Mouse (Mus musculus): Measurements from ENCODE around the gene Faah. TPM values are rescaled to one million over a fixed set of nuclear protein-coding genes. Genes with fewer than 3 reads are reported as not detected.

Gene Faah
- total RNA-seq, 2 experiments from 2014 or later, result 0.13 to 0.17 TPM

- DNase-seq (ENCODE audit: low spot score), result no peak
- intact Hi-C loops (cut with DNase I), result no loop called here
These were observed 7.5 kb downstream of the Faah start for GRCm38 (mm10) chr4:116010186-116010585.

GRCm38 (mm10) chr4:116001206-116001605 is 16.5 kb downstream of the Faah start:
- no peak for DNase-seq (ENCODE audit: low spot score)
- intact Hi-C loops (cut with DNase I), result no loop called here

- intact Hi-C loops (cut with DNase I), result no loop called here
- no peak for DNase-seq (ENCODE audit: low spot score)
These were observed 17.1 kb downstream of the Faah start for GRCm38 (mm10) chr4:116000671-116001070.

GRCm38 (mm10) chr4:115996729-115997128 is 21.0 kb downstream of the Faah start:
- intact Hi-C loops (cut with DNase I), result no loop called here
- DNase-seq (ENCODE audit: low spot score), result no peak

DNA sequence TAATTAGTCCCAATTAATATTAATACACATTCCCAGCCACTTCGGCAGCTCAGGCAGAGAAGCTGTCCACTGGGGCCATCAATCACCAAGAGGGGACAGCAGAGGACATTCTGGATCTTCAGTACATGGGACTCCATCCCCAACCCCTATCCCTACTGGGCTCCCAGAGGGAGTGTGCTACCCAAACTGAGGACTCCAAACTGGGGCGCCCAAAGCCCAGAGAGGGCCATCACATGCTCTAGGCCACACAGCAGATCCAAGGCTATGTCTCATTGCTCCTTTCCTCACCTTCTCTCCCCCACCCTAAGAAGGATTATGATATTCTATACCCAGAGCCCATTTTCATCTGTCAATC is 22.4 kb downstream of the Faah start:
- intact Hi-C loops (cut with DNase I), result no loop called here
- DNase-seq (ENCODE audit: low spot score), result no peak

DNA sequence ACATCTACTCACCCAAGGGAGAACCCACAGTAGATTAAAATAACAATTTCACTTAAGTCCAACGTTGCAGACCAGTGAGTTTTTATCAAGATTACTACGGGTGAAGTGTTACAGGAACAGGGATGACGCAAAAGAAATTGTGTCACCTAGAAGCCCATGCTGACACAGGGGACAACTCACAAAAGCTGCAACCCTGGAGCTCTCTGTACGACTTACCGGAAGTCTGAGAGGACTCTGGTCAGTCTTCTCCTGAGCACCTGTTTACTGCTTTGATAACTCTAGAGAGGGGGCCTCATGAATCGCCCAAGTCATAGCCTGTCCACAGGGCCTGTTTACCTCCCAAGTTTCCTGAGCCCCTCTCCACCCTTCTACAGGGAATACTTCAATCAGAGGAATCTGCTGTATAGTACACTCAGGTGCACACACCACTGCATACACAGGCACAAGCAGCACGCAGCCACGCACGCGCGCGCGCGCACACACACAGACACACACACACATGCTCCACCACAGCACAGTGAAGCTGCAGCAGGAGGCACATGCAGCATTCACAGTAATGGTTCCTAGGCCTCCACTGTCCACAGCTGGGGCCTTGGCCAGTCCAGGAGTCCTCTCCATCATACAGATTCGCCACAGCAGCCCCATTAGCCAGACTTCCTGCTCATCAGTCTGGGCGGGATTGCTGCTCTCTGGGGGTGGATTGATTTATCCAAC is 22.9 kb downstream of the Faah start:
- DNase-seq (ENCODE audit: low spot score), result no peak
- intact Hi-C loops (cut with DNase I), result no loop called here

DNA sequence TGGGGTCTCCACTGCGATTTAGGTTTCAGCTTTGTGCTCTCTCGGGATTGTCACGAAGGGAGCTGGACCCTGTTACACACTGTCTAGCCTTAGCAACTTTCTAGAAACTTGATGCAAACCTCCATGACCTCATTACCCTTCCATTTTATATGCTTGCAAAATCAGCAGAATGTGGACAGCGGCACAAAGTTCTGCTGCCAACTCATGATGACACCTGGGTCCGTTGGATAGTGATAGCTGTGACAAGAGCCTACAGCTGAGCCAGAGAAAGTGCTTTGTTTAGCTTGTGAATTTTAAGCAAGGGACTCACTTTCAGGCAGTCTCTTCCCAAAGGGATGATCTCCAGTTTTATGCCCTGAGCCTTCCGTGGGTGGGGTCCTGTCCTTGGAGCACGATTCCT is 28.3 kb downstream of the Faah start:
- no peak for DNase-seq (ENCODE audit: low spot score)
- intact Hi-C loops (cut with DNase I), result no loop called here

DNA sequence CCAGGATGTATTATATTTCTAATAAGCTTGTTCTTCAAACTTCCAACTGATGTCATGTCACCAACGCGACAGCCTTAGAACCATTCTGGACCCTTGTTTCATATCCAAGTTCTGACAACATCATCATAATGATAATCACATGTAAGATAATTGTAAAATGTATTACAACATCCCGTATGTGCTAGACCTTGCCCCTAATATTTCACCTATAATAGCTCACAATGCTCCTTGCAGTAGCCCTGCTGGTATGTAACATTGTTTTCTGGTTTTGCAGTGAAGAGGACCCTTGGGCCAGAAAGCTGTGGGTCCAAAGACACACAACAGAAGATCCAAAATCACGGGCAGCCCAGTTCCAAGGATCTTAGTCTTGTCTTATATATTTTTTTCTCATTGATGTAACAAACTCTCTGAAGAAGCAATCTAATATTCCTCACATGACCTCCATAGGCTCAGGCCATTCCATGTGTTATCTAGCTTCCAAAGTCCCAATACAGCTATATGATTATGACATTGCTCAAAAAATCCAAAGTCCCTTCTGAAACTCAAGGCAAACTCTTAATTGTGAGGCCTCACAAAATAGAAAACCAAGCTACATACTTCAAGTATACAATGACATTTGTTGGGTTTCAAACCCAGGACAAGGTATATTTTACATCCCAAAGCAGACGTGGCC is 29.7 kb downstream of the Faah start:
- no peak for DNase-seq (ENCODE audit: low spot score)
- intact Hi-C loops (cut with DNase I), result no loop called here

- DNase-seq (ENCODE audit: low spot score), result no peak
- intact Hi-C loops (cut with DNase I), result no loop called here
These were observed 30.3 kb downstream of the Faah start for GRCm38 (mm10) chr4:115987436-115987835.

DNA sequence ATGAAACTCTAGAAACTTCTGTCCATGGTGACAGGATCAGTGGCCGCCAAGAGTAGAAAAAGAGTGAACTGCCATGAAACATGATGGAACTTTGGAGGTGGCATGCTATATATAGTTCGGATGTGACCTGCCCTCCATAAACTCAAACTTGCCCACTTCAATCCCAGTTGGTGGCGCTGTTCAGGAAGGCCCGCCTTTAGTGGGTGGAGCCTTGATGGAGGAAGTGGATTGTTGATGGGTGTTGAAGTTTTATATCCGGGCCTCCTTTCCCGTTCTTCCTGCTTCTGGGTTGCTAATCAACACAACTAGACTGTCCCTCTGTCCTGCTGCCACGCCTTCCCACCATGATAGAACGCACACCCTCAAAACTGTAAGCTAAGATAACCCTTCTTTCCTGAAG is 32.8 kb downstream of the Faah start:
- intact Hi-C loops (cut with DNase I), result no loop called here
- no peak for DNase-seq (ENCODE audit: low spot score)

DNA sequence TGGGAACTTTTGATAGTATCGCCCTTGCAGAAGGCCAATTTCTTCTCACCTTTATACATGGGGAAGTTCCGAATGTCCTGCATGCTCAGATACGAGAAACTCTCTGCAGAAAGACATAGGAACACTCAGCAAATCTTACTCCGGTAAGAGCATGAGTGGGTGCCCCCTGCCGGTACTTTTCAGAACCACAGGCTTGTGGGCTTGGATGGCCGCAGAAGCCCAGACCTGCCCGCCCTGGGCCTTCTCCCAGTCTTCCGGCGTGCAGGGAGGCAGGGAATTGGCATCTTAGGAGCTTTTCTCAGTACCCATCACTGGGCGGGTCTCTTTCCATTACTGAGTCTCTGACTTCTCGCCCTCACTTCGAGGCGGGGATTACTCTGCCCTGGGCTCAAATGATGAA is 33.6 kb downstream of the Faah start:
- intact Hi-C loops (cut with DNase I), result no loop called here
- DNase-seq (ENCODE audit: low spot score), result peak; percentile 18

DNA sequence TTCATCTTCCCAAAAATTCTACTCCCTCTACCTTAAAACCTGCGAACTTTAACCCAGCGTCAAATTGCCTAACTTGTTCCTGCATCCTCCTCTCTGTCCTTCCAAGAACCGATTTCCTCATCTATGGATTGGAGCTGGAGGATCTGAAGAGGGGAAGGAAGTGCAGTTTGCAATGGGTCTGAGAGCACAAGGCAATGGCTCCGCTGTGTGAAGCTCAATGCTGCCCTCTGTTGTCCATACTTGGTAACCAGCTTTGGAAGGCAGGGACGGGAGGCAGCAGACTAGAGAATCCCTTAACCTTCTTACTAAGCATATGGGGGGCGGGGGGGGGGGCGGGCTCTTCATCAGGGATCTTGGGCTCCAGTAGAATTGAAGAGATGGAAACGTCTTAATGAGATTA is 37.0 kb downstream of the Faah start:
- intact Hi-C loops (cut with DNase I), result loop anchor here (1.0 to 2.0 kb wide), 3 partner anchors 28 to 250 kb away; no protein-coding TSS in a partner anchor
- DNase-seq (ENCODE audit: low spot score), result no peak

DNA sequence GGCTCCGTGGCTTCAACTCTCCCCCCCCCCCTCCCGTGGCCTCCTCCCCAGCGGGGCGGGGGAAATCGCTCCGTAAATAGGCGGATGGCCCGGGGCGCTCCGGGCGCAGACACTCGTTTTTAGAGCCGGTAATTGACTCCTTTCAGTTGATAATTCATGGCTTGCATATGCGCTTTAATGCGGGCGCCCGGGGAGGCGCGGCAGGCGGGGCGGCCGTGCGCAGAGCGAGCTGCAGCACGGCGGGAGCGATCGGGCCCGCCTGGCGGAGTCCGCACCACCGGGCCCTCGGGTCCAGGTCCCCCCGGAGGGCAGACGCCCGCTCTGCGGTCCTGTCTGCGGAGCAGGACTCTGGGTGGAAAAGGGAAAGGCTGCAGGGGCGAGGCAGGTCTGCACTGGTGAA is 38.3 kb downstream of the Faah start:
- DNase-seq (ENCODE audit: low spot score), result no peak

DNA sequence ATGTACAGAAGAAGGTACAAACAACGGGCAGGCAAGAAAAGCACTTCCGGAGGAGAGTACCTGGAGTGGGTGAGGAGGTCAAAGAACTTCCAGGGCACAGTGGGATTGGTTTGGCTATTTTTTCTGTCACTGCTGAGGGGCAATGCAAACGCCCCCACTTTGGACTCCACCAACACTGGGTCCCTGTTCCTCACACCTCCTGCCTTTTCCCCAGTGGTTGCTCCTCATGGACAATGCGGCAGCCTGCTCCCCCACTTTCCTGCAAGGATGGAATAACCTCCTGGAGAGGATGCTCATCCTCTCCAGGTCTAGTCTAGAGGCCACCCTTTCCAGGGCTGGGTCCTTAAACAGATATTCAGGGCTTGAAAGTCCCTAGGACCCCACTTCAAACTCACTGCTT is 38.8 kb downstream of the Faah start:
- DNase-seq (ENCODE audit: low spot score), result no peak
- intact Hi-C loops (cut with DNase I), result no loop called here

More for the DNA sequence above, 38.3 kb downstream of the Faah start:
- intact Hi-C loops (cut with DNase I), result no loop called here

GRCm38 (mm10) chr4:115972543-115972942 is 45.2 kb downstream of the Faah start:
- intact Hi-C loops (cut with DNase I), result no loop called here

DNA sequence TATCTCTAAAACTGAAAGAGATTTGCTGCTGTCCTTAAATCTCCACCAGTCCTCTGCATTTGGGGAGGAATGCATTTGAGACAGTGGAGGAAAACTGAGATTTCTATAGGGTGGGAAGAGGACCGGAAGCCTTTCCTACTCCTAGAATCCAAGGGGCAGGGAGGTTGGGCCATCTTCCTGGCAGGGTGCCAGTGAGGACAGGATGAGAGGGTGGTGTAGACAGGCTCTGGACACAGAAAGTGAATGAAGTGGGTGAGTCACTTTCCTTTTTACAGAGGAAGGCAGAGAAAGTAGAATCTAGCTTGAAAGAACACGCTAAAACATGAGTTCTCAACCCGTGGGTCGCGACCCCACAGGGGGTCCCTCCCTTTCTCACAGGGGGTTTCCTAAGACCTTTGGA is 53.3 kb downstream of the Faah start:
- DNase-seq (ENCODE audit: low spot score), result no peak
- intact Hi-C loops (cut with DNase I), result no loop called here

More at GRCm38 (mm10) chr4:115972543-115972942, 45.2 kb downstream of the Faah start:
- DNase-seq (ENCODE audit: low spot score), result no peak

- intact Hi-C loops (cut with DNase I), result no loop called here
- DNase-seq (ENCODE audit: low spot score), result no peak
These were observed 54.0 kb downstream of the Faah start for GRCm38 (mm10) chr4:115963751-115964150.

DNA sequence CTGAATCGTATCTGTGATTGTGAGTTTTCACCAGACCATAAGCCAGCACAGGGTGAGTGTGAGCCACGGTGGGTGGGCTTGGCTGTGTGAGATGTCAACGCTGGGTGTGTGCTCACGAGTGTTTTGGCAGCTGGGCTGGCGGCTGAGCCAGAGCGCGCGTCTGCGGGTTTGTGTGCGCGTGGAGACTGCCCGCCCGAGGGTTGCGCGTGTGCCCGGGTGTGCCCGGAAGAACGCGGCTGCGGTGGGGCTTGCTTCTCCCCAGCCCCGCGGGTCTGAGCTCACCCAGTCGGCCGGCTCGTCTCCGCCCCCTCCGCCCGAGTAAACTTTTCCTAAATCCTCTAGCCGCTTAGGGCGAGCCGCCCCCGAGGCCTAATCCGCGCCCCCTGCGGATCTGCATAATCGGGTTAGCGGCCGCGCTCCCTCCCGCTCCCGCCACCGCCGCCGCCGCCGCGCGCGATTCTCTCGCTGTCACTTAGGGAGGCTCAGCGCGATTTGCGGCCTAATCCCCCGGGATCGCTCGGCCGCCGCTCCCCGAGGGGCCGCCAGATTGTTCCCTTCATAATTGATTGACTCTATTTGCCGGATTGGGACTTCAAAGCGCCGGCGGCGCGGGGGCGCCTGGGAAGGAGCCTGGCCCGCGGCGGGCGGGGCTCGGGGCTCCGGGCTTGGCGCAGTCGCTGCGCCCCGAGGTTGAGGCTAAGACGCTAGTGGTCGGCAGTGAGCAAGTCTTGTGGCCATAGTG is 54.9 kb downstream of the Faah start:
- intact Hi-C loops (cut with DNase I), result no loop called here
- no peak for DNase-seq (ENCODE audit: low spot score)

DNA sequence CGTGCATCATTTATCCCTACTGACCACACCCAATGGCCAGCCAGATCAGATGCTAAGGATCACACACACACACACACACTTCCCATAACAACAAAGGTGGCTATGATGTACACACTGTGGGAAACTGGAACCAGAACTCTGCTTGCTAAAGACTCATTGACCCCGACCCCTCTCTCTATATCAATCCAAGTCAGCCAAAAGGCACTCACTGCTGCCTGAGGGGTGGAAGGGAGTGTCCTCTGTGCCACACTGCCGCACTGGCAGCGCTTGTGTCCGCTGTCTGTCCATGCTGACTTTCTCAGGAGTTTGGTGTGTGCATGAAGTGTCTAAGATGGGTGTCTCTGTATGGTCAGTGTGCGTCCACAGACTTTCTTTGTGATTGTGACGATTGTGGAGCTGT is 55.7 kb downstream of the Faah start:
- intact Hi-C loops (cut with DNase I), result no loop called here
- DNase-seq (ENCODE audit: low spot score), result no peak

GRCm38 (mm10) chr4:115959546-115959945 is 58.2 kb downstream of the Faah start:
- no peak for DNase-seq (ENCODE audit: low spot score)
- intact Hi-C loops (cut with DNase I), result no loop called here

- DNase-seq (ENCODE audit: low spot score), result no peak
- intact Hi-C loops (cut with DNase I), result no loop called here
These were observed 62.3 kb downstream of the Faah start for GRCm38 (mm10) chr4:115955494-115955775.

Data from heart, postnatal 25 days (tissue).